Mouse (Mus musculus): ENCODE measurements around the gene Gm7995. TPM values are rescaled to one million over a fixed set of nuclear protein-coding genes. Genes with fewer than 3 reads are reported as not detected.

The Gm7995 gene
- polyA plus RNA-seq (2014; fragmentation: Illumina TruSeq; extraction: RNeasy Lipid Tissue Mini Kit (QIAGEN cat#74804); ENCODE audit: insufficient read depth, low read depth, low replicate concordance) = not detected

GRCm38 (mm10) chr14:42309910-42310309 is at the start of gene Gm7995:
Gene Gm7995, plus strand, starts transcription at chr14:42310210.

DNA sequence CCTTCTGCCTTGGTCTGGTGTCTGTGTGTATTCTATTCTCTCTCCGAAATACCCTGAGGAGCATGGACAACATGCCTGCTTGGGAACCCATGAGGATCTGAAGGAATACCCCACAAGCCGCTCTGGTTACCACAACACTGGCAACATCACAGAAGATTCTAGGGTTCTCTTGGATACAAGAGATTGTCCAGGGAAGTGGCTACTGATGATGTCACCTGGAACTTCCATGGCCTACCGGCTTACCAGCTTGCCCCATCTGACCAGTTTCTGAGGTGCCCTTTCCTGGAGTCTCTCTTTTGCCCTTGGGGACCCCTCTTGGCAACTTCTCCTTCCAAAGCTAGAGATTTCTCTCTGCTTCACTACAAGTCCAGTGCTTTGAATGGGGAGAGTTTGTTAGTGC is 12.8 kb upstream of the Gm7995 start, which contains the start of gene Gm9611:
Gm9611 (minus strand) TSS at position 101 of the 400 bp plus-strand sequence.

Other genes starting within 250 kb of the Gm7995 start
- gene Gm7951, start 192.8 kb upstream of the Gm7995 start, polyA plus RNA-seq (2014; fragmentation: Illumina TruSeq; extraction: RNeasy Lipid Tissue Mini Kit (QIAGEN cat#74804); ENCODE audit: insufficient read depth, low read depth, low replicate concordance) = not detected
- gene Gm17027, start 147.6 kb upstream of the Gm7995 start, polyA plus RNA-seq (2014; fragmentation: Illumina TruSeq; extraction: RNeasy Lipid Tissue Mini Kit (QIAGEN cat#74804); ENCODE audit: insufficient read depth, low read depth, low replicate concordance) = not detected
- not detected for gene Gm3573, start 119.4 kb upstream of the Gm7995 start, polyA plus RNA-seq (2014; fragmentation: Illumina TruSeq; extraction: RNeasy Lipid Tissue Mini Kit (QIAGEN cat#74804); ENCODE audit: insufficient read depth, low read depth, low replicate concordance)
- gene Gm17026, start 50.2 kb upstream of the Gm7995 start, polyA plus RNA-seq (2014; fragmentation: Illumina TruSeq; extraction: RNeasy Lipid Tissue Mini Kit (QIAGEN cat#74804); ENCODE audit: insufficient read depth, low read depth, low replicate concordance) = not detected
- gene Gm9611, start 12.9 kb upstream of the Gm7995 start, polyA plus RNA-seq (2014; fragmentation: Illumina TruSeq; extraction: RNeasy Lipid Tissue Mini Kit (QIAGEN cat#74804); ENCODE audit: insufficient read depth, low read depth, low replicate concordance) = not detected
- not detected for gene Gm8005, start 129.5 kb downstream of the Gm7995 start, polyA plus RNA-seq (2014; fragmentation: Illumina TruSeq; extraction: RNeasy Lipid Tissue Mini Kit (QIAGEN cat#74804); ENCODE audit: insufficient read depth, low read depth, low replicate concordance)
- not detected for gene Gm8011, start 153.7 kb downstream of the Gm7995 start, polyA plus RNA-seq (2014; fragmentation: Illumina TruSeq; extraction: RNeasy Lipid Tissue Mini Kit (QIAGEN cat#74804); ENCODE audit: insufficient read depth, low read depth, low replicate concordance)
- not detected for gene Gm8020, start 192.1 kb downstream of the Gm7995 start, polyA plus RNA-seq (2014; fragmentation: Illumina TruSeq; extraction: RNeasy Lipid Tissue Mini Kit (QIAGEN cat#74804); ENCODE audit: insufficient read depth, low read depth, low replicate concordance)
- gene Gm8024, start 214.1 kb downstream of the Gm7995 start, polyA plus RNA-seq (2014; fragmentation: Illumina TruSeq; extraction: RNeasy Lipid Tissue Mini Kit (QIAGEN cat#74804); ENCODE audit: insufficient read depth, low read depth, low replicate concordance) = not detected

All from lung, adult 10 weeks (tissue).